Mouse (Mus musculus): Measurements from ENCODE around the gene Fryl.

DNA sequence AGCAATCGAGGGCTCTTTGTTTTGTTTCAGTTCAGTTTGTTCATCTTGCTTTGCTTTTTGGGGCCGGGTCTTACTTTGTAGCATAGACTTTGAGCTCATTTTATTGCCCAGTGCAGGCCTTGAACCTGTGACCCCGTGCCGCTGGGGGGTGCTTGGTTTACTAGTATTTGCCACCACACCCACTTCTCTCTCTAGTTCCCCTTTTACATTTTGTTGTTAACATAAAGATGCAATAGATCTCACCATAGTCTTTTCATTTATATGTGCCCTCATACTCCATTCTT is 24.1 kb upstream of the Fryl start:
- TF ChIP-seq POLR2A (IDR thresholded peaks at IDR 0.05; ENCODE audit: borderline replicate concordance, control insufficient read depth, low read depth, low read length) (no peak), CTCF (IDR thresholded peaks at IDR 0.05; ENCODE audit: control insufficient read depth, insufficient read depth, low read length) (no peak)

Measured in bone marrow, adult 2 months (tissue).